Mouse (Mus musculus): ENCODE results near the gene Gtpbp4. TPM values are rescaled to one million over a fixed set of nuclear protein-coding genes. Genes with fewer than 3 reads are reported as not detected.
"Not testable (repeated sequence)": the region's sequence is repeated elsewhere in the genome, so short reads cannot be mapped to it uniquely, and the experiment has no call there.

Gene Gtpbp4
- 9.8 and 10.1 TPM in 2 replicates for polyA plus RNA-seq (2012; rRNA removed)

DNA sequence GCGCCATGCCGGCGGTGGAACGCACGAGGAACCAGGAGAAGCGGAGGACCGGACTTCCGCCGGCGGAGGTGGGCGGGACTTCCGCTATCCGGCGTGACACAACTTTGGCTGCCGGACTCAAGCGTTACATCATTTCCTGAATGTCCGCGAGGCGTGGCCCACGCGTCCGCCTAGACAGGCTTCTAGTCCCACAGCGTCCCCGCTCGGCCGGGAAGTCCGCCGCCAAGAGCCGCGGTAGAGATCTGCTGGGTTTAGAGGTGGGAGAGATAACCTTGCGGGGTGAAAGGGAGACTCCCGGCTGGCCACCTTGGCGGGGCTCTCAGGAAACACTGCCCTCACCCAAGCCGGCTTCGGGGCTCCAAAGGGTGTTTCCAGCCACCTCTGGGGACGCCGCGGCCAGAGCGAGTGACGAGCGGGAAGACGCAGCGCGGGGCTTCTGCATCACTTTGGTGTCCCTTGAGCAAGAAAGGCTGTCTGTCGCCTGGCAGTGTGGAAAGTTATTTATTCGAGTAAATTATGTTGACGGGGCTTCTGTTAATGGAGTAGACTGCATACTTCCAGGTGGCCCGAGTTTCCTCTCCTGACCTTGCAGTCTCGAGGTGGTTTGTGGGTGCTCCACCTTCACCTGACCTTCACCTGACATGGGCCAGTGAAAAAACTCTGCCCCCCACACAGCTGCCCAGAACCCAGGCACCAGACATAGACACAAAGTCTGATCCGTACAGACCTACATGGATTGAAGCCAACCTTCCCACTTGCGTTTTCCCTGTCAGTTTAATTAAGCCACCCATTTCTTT, at the start of gene Gtpbp4:
Gene Gtpbp4 (minus strand): TSS at position 94 of the 797 bp plus-strand sequence.
- DNase-seq (ENCODE audit: low read depth) = peak; percentile 62

- no peak for DNase-seq (ENCODE audit: low read depth)
Measured at GRCm38 (mm10) chr13:9044731-9045130, 48.8 kb upstream of the Gtpbp4 start.

DNA sequence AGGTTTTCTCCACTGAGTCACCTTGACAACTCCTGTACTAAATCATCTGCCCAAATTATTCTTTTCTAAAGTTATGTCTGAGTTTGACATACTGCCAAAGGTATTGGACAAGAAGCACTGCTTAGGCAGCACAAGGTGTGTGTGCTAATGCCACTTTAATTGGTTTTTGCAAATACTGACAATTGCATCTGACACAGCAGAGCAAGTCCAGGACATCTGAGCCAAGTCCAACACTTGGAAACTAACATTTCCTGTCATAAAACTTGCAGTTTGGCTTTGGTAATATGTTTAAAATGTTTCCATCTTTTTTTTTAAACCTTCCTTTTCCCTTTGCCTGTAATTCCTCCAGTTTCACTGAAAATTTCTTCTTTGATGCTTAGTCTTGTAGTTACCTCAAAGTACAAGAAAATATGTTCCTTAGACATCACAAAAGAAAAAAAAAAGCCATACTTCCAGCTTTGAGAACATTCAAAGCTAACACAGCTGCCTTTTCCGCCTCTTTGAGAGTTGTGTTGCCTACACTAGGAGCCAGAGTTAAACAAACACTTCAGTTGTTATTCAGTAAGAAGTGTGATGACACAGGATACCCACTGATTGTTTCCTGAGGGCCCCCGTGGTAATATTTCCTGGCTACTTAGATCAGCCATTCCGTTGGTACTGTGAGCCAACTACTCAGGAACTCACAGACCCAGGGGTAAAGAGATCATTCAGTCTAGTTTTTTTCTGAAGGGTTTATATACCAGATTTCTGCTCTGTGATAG, 47.6 kb upstream of the Gtpbp4 start:
- no peak for DNase-seq (ENCODE audit: low read depth)

GRCm38 (mm10) chr13:9040626-9041025, 44.7 kb upstream of the Gtpbp4 start:
- no peak for DNase-seq (ENCODE audit: low read depth)

GRCm38 (mm10) chr13:9031996-9032661, 36.2 kb upstream of the Gtpbp4 start:
- no peak for DNase-seq (ENCODE audit: low read depth)

DNA sequence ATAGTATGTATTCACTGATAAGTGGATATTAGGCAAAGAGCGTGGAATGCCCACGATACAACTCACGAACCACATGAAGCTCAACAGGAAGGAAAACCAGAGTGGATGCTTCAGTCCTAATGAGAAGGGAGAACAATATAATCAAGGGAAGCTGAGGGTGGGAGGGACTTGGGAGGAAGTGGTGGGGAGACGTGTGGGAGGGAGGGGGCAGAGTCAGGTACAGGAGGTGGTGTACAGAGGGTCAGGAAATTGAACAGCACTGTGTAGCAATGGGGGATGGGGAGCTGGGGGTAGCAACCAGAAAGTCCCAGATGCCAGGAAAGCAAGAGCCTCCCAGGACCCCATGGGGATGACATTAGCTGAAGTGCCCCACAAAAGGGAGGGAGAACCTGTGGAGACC, 34.5 kb upstream of the Gtpbp4 start:
- no peak for DNase-seq (ENCODE audit: low read depth)

DNA sequence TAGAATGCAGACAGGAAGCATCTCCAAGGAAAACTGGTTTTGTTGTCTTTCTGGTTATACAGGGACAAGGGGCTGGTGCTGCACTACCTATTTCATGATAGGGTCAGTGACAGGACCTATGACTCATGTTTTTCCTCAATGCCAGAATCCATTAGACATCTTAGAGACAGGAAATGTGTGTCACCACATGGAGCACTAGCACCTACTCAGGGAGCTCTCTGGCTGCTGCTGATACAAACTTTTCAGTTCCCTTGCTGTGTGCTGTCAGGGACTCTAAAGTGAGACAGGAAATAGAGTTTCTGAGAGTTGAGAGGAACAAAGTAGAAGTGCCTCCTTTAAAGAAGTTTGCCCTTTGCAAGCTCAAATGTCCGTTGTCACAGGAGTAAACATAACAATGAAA, 31.4 kb upstream of the Gtpbp4 start:
- no peak for DNase-seq (ENCODE audit: low read depth)

GRCm38 (mm10) chr13:9022623-9023022, 26.7 kb upstream of the Gtpbp4 start:
- no peak for DNase-seq (ENCODE audit: low read depth)

DNA sequence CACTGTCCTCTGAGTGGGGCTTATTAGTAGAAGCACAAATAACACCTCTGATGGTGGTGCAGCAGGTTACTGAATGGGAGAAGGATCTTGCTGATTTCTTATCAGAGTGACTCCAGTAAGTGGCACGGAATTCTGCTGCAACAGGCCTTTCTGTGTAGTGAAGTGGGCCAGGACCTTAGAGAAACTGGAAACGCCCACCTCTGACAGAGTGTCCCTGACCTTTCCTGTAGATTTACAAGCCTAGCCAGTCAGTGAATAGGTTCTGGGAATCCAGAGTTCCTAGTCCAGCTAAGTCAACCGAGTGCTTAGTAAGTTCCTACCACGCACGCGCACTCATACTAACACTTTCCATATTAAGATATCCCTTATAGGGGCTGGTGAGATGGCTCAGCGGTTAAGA, 25.7 kb upstream of the Gtpbp4 start:
- DNase-seq (ENCODE audit: low read depth) = no peak

DNA sequence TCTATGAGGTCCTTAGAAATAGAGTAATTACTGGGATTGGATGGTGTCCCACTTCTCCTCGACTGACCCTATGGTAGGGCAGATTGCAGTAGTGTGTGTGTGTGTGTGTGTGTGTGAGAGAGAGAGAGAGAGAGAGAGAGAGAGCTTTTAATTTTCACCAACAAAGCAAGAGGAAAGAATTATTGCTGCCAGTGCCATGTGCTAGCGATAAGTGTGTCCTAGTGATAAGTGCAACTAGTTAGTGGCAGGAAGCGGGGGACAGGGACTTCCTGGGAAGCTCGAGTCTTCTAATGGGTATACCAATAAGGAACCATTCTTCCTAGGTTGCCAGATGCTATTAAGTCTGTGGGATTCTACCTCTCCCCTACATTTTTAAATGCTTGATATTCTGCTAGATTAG, 23.8 kb upstream of the Gtpbp4 start:
- no peak for DNase-seq (ENCODE audit: low read depth)

GRCm38 (mm10) chr13:9018974-9019587, 23.2 kb upstream of the Gtpbp4 start:
- no peak for DNase-seq (ENCODE audit: low read depth)

DNA sequence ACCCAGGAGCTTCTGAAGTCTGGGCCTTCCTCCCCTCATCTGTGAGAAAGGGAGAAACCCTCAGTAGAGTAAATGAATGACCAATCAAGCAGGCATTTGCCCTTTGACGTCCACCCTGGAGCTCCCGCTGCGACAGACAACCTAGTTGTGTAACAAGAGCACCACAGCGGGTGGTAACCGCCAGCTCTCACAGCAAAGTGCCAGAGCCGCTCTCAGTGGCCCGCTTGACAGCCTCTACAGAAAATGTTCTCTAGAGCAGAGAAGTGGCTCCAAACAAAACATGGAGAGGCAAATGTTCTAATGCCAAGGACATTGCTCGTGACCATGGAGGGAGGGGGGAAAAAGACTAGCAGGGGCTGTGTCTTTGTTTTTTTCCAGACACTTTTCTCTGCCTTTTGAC, 21.3 kb upstream of the Gtpbp4 start:
- no peak for DNase-seq (ENCODE audit: low read depth)

GRCm38 (mm10) chr13:9014431-9014830, 18.5 kb upstream of the Gtpbp4 start:
- no peak for DNase-seq (ENCODE audit: low read depth)

GRCm38 (mm10) chr13:9013483-9013882, 17.6 kb upstream of the Gtpbp4 start:
- no peak for DNase-seq (ENCODE audit: low read depth)

GRCm38 (mm10) chr13:9011596-9012350, 15.9 kb upstream of the Gtpbp4 start:
- no peak for DNase-seq (ENCODE audit: low read depth)

DNA sequence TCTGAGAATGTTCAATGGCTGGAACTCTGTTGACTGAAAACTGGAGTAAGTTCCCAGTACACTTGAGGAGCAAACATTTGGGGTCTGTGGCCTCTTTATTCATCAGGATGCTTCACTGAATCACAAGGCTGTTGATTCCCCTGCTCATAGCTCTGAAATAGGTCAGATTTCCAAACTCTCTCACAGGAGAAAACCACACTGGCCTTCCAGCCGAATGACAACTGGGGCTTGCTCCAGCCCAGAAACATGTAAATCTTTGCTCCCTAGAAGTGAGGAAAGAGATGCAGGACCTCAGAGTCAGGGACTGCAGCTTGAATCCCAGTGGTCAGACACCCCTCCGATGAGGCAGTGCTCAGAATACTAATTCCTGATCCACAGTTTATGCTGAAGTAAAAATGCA, 7.4 kb upstream of the Gtpbp4 start:
- no peak for DNase-seq (ENCODE audit: low read depth)

GRCm38 (mm10) chr13:8999464-8999863, 3.6 kb upstream of the Gtpbp4 start:
- DNase-seq (ENCODE audit: low read depth) = no peak

- DNase-seq (ENCODE audit: low read depth) = not testable (repeated sequence)
Measured at GRCm38 (mm10) chr13:8997221-8997620, 1.3 kb upstream of the Gtpbp4 start.

GRCm38 (mm10) chr13:8995159-8995989, 509 bp downstream of the Gtpbp4 start:
- no peak for DNase-seq (ENCODE audit: low read depth)

DNA sequence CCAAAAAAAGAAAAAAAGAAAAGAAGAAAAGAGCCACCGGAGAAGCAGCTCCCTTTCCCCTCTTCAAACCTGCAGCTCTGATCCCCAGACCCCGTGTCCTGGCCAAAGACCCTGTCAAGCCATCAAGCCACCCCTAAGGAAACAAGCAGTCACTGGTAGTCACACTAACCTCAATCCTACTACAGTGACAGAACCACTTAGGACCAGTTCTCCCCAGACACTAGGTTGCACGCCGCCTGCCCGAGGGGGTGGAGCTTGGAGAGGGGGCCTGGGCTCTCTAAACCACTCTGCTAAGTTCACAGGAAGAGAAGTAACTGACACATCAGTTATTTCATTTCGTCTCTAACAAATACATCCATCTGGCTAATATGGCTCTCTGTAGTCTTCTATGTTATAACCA, 3.7 kb downstream of the Gtpbp4 start:
- no peak for DNase-seq (ENCODE audit: low read depth)
